Mouse (Mus musculus) liver, embryonic 14.5 days (tissue): ENCODE results near the gene Cdk19.

Source experiments
- CTCF ChIP-seq: IDR thresholded peaks from 2 replicates; pipeline ENCODE4 v1.5.1; 2016; ENCODE audit warnings: antibody characterized with exemption, low read depth, control low read depth
- EP300 ChIP-seq: IDR thresholded peaks from 2 replicates; pipeline ENCODE4 v1.6.1; 2016; ENCODE audit warnings: antibody characterized with exemption, low read depth

- TF ChIP-seq CTCF (no peak), EP300 (no peak)
These were observed 19.8 kb downstream of the Cdk19 start for GRCm38 (mm10) chr10:40359131-40359530.
